Mouse (Mus musculus): ENCODE data around the gene Gcg.

- TF ChIP-seq CTCF (IDR thresholded peaks at IDR 0.05; ENCODE audit: extremely low read depth, insufficient read length, insufficient replicate concordance, low read depth, low read length) = no peak
- TF ChIP-seq POLR2A (IDR thresholded peaks at IDR 0.05; ENCODE audit: low read depth, low read length) = no peak
Observed at GRCm38 (mm10) chr2:62450364-62450763, 33.1 kb downstream of the Gcg start.

All from small intestine, adult 2 months (tissue).